Mouse (Mus musculus) kidney, postnatal 0 days (tissue): Measurements from ENCODE around the gene Fiz1. TPM values are rescaled to one million over a fixed set of nuclear protein-coding genes. Genes with fewer than 3 reads are reported as not detected.

ENCODE experiments used
- ATAC-seq: fragments of 200-750 bp; cut with Nextera tagmentation; replicated peaks from 2 replicates; pipeline ENCODE4 v1.8.0; 2017; ENCODE audit warnings: low read depth, moderate number of reproducible peaks, moderate TSS enrichment, moderate library complexity; ENCODE audit not compliant: low FRiP score
- DNase-seq: peaks from one replicate; pipeline ENCODE4 v3.0.0-alpha.2; 2016; ENCODE audit warnings: low spot score
- H3K27ac ChIP-seq: fragments of 300-500 bp; sonication (generic); 2 replicates; pipeline ENCODE4 v1.5.1; 2014; ENCODE audit warnings: mild to moderate bottlenecking
- H3K27me3 ChIP-seq: fragments of 300-500 bp; sonication (generic); 2 replicates; pipeline ENCODE4 v1.6.1; 2014; ENCODE audit warnings: low read length, mixed read lengths; ENCODE audit not compliant: insufficient read depth
- H3K36me3 ChIP-seq: fragments of 300-500 bp; sonication (generic); 2 replicates; pipeline ENCODE4 v1.6.1; 2014; ENCODE audit warnings: low read length, mixed read lengths; ENCODE audit not compliant: insufficient read depth
- H3K4me1 ChIP-seq: fragments of 300-500 bp; sonication (generic); replicated peaks from 2 replicates; pipeline ENCODE4 v1.6.1; 2014; ENCODE audit warnings: antibody characterized with exemption, low read length, mixed read lengths; ENCODE audit not compliant: insufficient read depth
- H3K4me2 ChIP-seq: fragments of 300-500 bp; sonication (generic); 2 replicates; pipeline ENCODE4 v1.6.1; 2014; ENCODE audit warnings: mild to moderate bottlenecking, low read length, moderate library complexity, mixed read lengths
- H3K4me3 ChIP-seq: fragments of 300-500 bp; sonication (generic); replicated peaks from 2 replicates; pipeline ENCODE4 v1.5.1; 2014; ENCODE audit warnings: low read depth, low read length
- H3K9ac ChIP-seq: fragments of 300-500 bp; sonication (generic); 2 replicates; pipeline ENCODE4 v1.6.1; 2014; ENCODE audit warnings: low read depth, low read length
- H3K9me3 ChIP-seq: fragments of 300-500 bp; sonication (generic); replicated peaks from 2 replicates; pipeline ENCODE4 v1.6.1; 2016; ENCODE audit warnings: low read length, inconsistent platforms, mixed read lengths
- CTCF ChIP-seq: IDR thresholded peaks from 2 replicates; pipeline ENCODE4 v1.5.1; 2016; ENCODE audit warnings: antibody characterized with exemption, low read depth, mild to moderate bottlenecking, moderate library complexity
- WGBS: fragments of 180-500 bp; shearing (Covaris S2); extraction: QIAGEN DNeasy Blood & Tissue Kit; methylation state at CpG from one replicate; pipeline ENCODE4 v1.1.7; 2014; 5-methylcytosine and 5-hydroxymethylcytosine counted together
- polyA plus RNA-seq: library from polyadenylated mRNA; unstranded; fragments of >200 nt; fragmentation: Nextera tagmentation; extraction: Ambion mirVana; gene quantifications from 2 replicates; pipeline ENCODE4 v1.2.1, GENCODE M21; 2015

Fiz1 gene
- 30.4 and 31.8 TPM in 2 replicates for polyA plus RNA-seq

- Histone ChIP-seq H3K27me3 (no peaks in the 10 kb centered on the region), H3K4me2 (peak within 1 kb of the TSS; percentile 65), H3K9me3 (no peaks in the 10 kb centered on the region), H3K4me1 (0 out of 2 replicates have a peak, but pooled peaks cover 7% of the 10 kb centered on the region), H3K9ac (peak within 1 kb of the TSS; percentile 78), H3K27ac (peak within 1 kb of the TSS; percentile 99), H3K36me3 (peaks cover 32% of the 10 kb centered on the region), H3K4me3 (peak within 1 kb of the TSS; percentile 76)
- DNase-seq (peak; percentile 98), ATAC-seq (peak; percentile 84)
- WGBS = under 1% methylated on average over 42 of the region's 42 CpGs
- TF ChIP-seq CTCF = no peak
These were observed at the start of gene Fiz1, which contains the start of gene Zfp524 for GRCm38 (mm10) chr7:5014251-5015117. TSS of gene Fiz1 (minus strand) at chr7:5014697. TSS of gene Zfp524 (plus strand) at chr7:5014415.

- Histone ChIP-seq H3K4me3 (peak overlapping the region; percentile 77), H3K27me3 (no peaks in the 10 kb centered on the region), H3K4me1 (peaks cover 6% of the 10 kb centered on the region; the same call in 1 of the 2 replicates), H3K9me3 (no peaks in the 10 kb centered on the region), H3K4me2 (peak overlapping the region; percentile 77), H3K9ac (peak overlapping the region; percentile 95), H3K27ac (peak overlapping the region; percentile 98), H3K36me3 (0 out of 2 replicates have a peak, but pooled peaks cover 7% of the 10 kb centered on the region)
- ATAC-seq (peak; percentile 40), DNase-seq (peak; percentile 94)
- under 1% methylated on average over 51 of the region's 51 CpGs for WGBS
- TF ChIP-seq CTCF = no peak
These were observed 48.0 kb upstream of the Fiz1 start for GRCm38 (mm10) chr7:5062360-5063001.

GRCm38 (mm10) chr7:5061774-5062359, 47.4 kb upstream of the Fiz1 start, which contains the start of gene U2af2:
TSS of gene U2af2 (plus strand) at chr7:5062143.
- DNase-seq = peak; percentile 96
- ATAC-seq = peak; percentile 84
- H3K4me1 ChIP-seq = peaks cover 8% of the 10 kb centered on the region; the same call in 1 of the 2 replicates
- no peaks in the 10 kb centered on the region for H3K9me3 ChIP-seq
- H3K36me3 ChIP-seq = 0 out of 2 replicates have a peak, but pooled peaks cover 7% of the 10 kb centered on the region
- WGBS = 1% methylated on average over 60 of the region's 65 CpGs
- H3K4me2 ChIP-seq = peak within 1 kb of the TSS; percentile 77
- TF ChIP-seq CTCF = no peak
- H3K27me3 ChIP-seq = no peaks in the 10 kb centered on the region
- H3K27ac ChIP-seq = peak within 1 kb of the TSS; percentile 98
- H3K9ac ChIP-seq = peak within 1 kb of the TSS; percentile 95
- H3K4me3 ChIP-seq = peak within 1 kb of the TSS; percentile 77

- Histone ChIP-seq H3K4me3 (peak overlapping the region; percentile 77), H3K9me3 (no peaks in the 10 kb centered on the region), H3K9ac (peak overlapping the region; percentile 95), H3K36me3 (0 out of 2 replicates have a peak, but pooled peaks cover under 1% of the 10 kb centered on the region), H3K27ac (peak overlapping the region; percentile 98), H3K27me3 (no peaks in the 10 kb centered on the region), H3K4me2 (peak overlapping the region; percentile 77), H3K4me1 (peaks cover 12% of the 10 kb centered on the region; the same call in 1 of the 2 replicates)
- DNase-seq (peak; percentile 99), ATAC-seq (peak; percentile 89)
- WGBS = under 1% methylated on average over 60 of the region's 60 CpGs
- TF ChIP-seq CTCF = peak; percentile 76
These were observed 46.7 kb upstream of the Fiz1 start for GRCm38 (mm10) chr7:5060944-5061773.

- peak; percentile 82 for TF ChIP-seq CTCF
- no peaks in the 10 kb centered on the region for H3K9me3 ChIP-seq
- H3K9ac ChIP-seq = peak overlapping the region; percentile 95
- H3K4me1 ChIP-seq = peaks cover 12% of the 10 kb centered on the region; the same call in 1 of the 2 replicates
- peak; percentile 93 for DNase-seq
- peak overlapping the region; percentile 77 for H3K4me2 ChIP-seq
- no peak for ATAC-seq
- peaks cover under 1% of the 10 kb centered on the region; the same call in 1 of the 2 replicates for H3K27me3 ChIP-seq
- peak overlapping the region; percentile 77 for H3K4me3 ChIP-seq
- 3% methylated on average over 27 of the region's 27 CpGs for WGBS
- H3K27ac ChIP-seq = peak overlapping the region; percentile 98
- no peaks in the 10 kb centered on the region for H3K36me3 ChIP-seq
These were observed 45.8 kb upstream of the Fiz1 start for GRCm38 (mm10) chr7:5060239-5060731.
